Mouse (Mus musculus) kidney, adult 2 months (tissue): Measurements from ENCODE around the gene Ncln.

Source experiments
- CTCF ChIP-seq: fragments of 200-500 bp; conservative IDR thresholded peaks from 2 replicates; pipeline ENCODE4 v1.5.1; 2011; ENCODE audit warnings: low read depth, mild to moderate bottlenecking, control low read depth, low read length, moderate library complexity, mixed read lengths; ENCODE audit not compliant: insufficient read depth, insufficient read length
- POLR2A ChIP-seq: fragments of 200-500 bp; IDR thresholded peaks from one replicate; pipeline ENCODE4 v1.6.1; 2011; ENCODE audit warnings: low read depth, low read length, control low read depth

- TF ChIP-seq CTCF = no peak
- TF ChIP-seq POLR2A = no peak
Measured at GRCm38 (mm10) chr10:81455181-81455895, 40.9 kb downstream of the Ncln start, which contains the start of gene Nfic.
